Comparison of ENCODE assay signal across 8 mouse cellular contexts in genomic region chr17:80455648-80456047, GRCm38 (mm10). TPM values are rescaled to one million over a fixed set of nuclear protein-coding genes. Genes with fewer than 3 reads are reported as not detected.
DNase-seq lines count a peak whose midpoint lies in the region; ATAC-seq lines count a peak whose summit lies in the region.

No protein-coding gene starts in this region.

- ATAC-seq in common myeloid progenitor, adult 5-6 weeks (replicated peaks; ENCODE audit: low read depth, poor library complexity, severe bottlenecking) = peak; percentile 54; the same call in 1 of the 2 replicates

- peak; percentile 70 for DNase-seq in heart, adult 11 months
- DNase-seq in heart, postnatal 4 days = no peak
- DNase-seq in spleen, postnatal 36 days (ENCODE audit: low spot score in 2 of 2) = peak; percentile 25 to 57
- DNase-seq in spleen, postnatal 14 days (ENCODE audit: low spot score in 2 of 2) = no peak
- DNase-seq in lung, postnatal 25 days (ENCODE audit: low spot score) = peak; percentile 60
- no peak for DNase-seq in gastrocnemius, postnatal 10 days
- DNase-seq in testis, postnatal 10 days (ENCODE audit: low spot score) = no peak

RNA-seq across cellular contexts. Expression of gene Sos1, which starts 24.6 kb away (rescaled TPM):
- total RNA-seq in heart, postnatal 4 days (2021) = 10 to 100 TPM; 17.7 to 18.0 TPM
- 14.6 and 22.4 TPM in 2 replicates for total RNA-seq in common myeloid progenitor, adult 5-6 weeks (2017)
- 10 to 100 TPM; 14.4 to 17.6 TPM for total RNA-seq in gastrocnemius, postnatal 10 days (2021)

Comparison
In these comparisons a context has a peak if more than half of its experiments do, and no peak if none do; other contexts are left out.
1. DNase-seq: peak in heart, adult 11 months (single experiment), spleen, postnatal 36 days (2 of 2) and lung, postnatal 25 days (single experiment); none in heart, postnatal 4 days (single experiment), spleen, postnatal 14 days (0 of 2), gastrocnemius, postnatal 10 days (single experiment) and testis, postnatal 10 days (single experiment).